Mouse (Mus musculus) neural tube, embryonic 15.5 days (tissue): ENCODE measurements around the gene Gm15093. TPM values are rescaled to one million over a fixed set of nuclear protein-coding genes. Genes with fewer than 3 reads are reported as not detected.
"Not testable (repeated sequence)": the region's sequence is repeated elsewhere in the genome, so short reads cannot be mapped to it uniquely, and the experiment has no call there.

Experiments used
- ATAC-seq: fragments of 200-750 bp; cut with Nextera tagmentation; 2 replicates; pipeline ENCODE4 v1.8.0; 2017; ENCODE audit warnings: mild to moderate bottlenecking, moderate TSS enrichment, moderate library complexity; ENCODE audit not compliant: low FRiP score
- H3K27ac ChIP-seq: fragments of 300-500 bp; sonication (generic); replicated peaks from 2 replicates; pipeline ENCODE4 v1.5.1; 2015; ENCODE audit warnings: mild to moderate bottlenecking, inconsistent platforms
- H3K27me3 ChIP-seq: fragments of 300-500 bp; sonication (generic); replicated peaks from 2 replicates; pipeline ENCODE4 v1.6.1; 2015; ENCODE audit warnings: inconsistent platforms
- H3K36me3 ChIP-seq: fragments of 300-500 bp; sonication (generic); 2 replicates; pipeline ENCODE4 v1.6.1; 2015; ENCODE audit warnings: inconsistent platforms
- H3K4me1 ChIP-seq: fragments of 300-500 bp; sonication (generic); 2 replicates; pipeline ENCODE4 v1.6.1; 2015; ENCODE audit warnings: inconsistent platforms
- H3K4me2 ChIP-seq: fragments of 300-500 bp; sonication (generic); 2 replicates; pipeline ENCODE4 v1.6.1; 2015; ENCODE audit warnings: inconsistent platforms, mild to moderate bottlenecking, moderate library complexity
- H3K4me3 ChIP-seq: fragments of 300-500 bp; sonication (generic); replicated peaks from 2 replicates; pipeline ENCODE4 v1.5.1; 2015; ENCODE audit warnings: mild to moderate bottlenecking, inconsistent platforms
- H3K9ac ChIP-seq: fragments of 300-500 bp; sonication (generic); replicated peaks from 2 replicates; pipeline ENCODE4 v1.6.1; 2015; ENCODE audit warnings: mild to moderate bottlenecking, inconsistent platforms
- H3K9me3 ChIP-seq: fragments of 300-500 bp; sonication (generic); replicated peaks from 2 replicates; pipeline ENCODE4 v1.6.1; 2016; ENCODE audit warnings: inconsistent platforms
- WGBS: fragments of 180-500 bp; shearing (Covaris S2); methylation state at CpG from one replicate; pipeline ENCODE4 v1.1.7; 2015; ENCODE audit warnings: mixed read lengths; 5-methylcytosine and 5-hydroxymethylcytosine counted together
- polyA plus RNA-seq: library from polyadenylated mRNA; unstranded; fragments of >200 nt; fragmentation: Nextera tagmentation; extraction: Ambion mirVana; gene quantifications from 2 replicates; pipeline ENCODE4 v1.2.1, GENCODE M21; 2015

Gene Gm15093
- polyA plus RNA-seq: not detected in 2 replicates

DNA sequence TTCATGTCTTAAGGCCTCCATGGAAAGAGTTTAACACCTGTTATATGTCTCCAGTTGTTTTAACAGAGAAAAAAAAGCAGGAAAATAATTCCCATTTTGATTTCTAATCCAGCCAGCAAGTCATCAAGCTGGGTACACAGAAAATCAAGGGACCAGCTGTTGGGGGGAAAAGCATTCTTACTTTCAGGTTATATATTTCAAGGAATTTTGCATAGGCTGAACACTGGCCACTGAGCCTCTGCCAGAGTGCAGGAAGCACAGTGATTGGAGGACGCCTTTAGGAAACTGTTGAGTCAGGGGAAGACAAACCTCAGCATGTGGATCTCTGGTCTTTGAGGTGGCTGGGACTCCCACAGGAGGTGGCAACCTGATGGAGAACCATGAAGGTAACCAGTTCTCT, at the start of gene Gm15093:
TSS of gene Gm15093 (plus strand) at position 301 of the 400 bp plus-strand sequence.
- H3K9me3 ChIP-seq, H3K9ac ChIP-seq, H3K27me3 ChIP-seq, H3K4me3 ChIP-seq, H3K27ac ChIP-seq, ATAC-seq, H3K4me2 ChIP-seq, H3K36me3 ChIP-seq, H3K4me1 ChIP-seq: not testable (repeated sequence)
- no CpG with 5 or more reads among the region's 1 CpGs for WGBS

Other genes with a start within 250 kb of the Gm15093 start
- not detected in 2 replicates for gene Ott, start 198.1 kb upstream of the Gm15093 start, polyA plus RNA-seq
- not detected in 2 replicates for gene Gm15085, start 175.2 kb downstream of the Gm15093 start, polyA plus RNA-seq